Mouse (Mus musculus): ENCODE measurements around the gene Gsk3a.

DNA sequence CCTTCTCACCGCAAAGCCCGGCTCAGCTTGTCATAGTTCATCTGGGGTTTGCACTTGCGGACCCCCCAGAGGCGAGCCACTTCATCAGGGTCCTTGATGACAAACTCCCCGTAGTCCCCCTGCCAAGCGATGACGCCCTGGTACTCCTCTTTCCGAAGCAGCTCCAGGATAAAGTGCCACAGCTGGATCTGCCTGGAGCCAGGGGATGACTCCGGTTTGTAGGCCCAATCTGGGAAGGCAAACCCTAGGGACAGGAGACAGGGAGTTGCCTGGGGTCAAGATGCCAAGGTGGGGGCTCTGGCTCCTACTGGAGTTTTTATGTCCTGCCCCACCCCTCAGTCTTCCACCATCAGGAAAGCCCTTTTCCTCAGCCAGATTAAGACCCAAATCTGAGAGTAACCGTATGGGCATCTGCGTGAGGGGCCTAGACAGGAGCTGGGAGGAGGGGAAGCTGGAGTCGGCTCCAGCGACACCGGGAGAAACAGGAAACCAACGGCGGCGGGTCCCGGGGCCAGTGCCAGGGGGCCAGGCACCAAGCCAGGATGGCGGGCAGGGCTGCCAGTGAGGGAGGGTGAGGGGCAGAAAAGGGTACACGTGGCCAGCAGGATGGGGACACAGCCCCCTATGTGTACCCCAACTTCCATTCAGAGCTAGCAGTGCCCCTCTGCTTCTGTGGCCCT, 8.6 kb upstream of the Gsk3a start:
- TF ChIP-seq CTCF (IDR thresholded peaks at IDR 0.05; ENCODE audit: low read depth, low read length) (no peak), POLR2A (IDR thresholded peaks at IDR 0.05; ENCODE audit: insufficient read depth, low read length) (no peak)
